Mouse (Mus musculus): ENCODE data around the gene BC051142.

DNA sequence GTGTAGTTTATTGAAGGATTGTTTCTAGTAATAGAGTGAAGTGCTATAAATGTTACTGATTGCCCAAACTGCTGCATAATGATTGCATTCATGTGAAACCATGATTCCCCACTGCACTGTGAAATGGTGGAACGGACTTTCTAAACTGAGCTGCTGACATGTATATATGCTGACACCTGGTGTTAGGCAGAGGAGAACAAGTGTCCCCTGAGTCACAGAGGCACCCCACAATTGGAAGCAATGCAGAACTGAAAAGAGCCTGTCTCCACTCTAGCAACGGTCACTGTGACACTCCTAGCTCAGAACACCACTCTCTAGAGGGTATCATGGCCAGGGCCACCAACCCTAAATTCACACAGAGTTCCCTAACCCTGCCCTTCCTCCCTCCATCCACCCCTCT is 19.9 kb upstream of the BC051142 start:
- TF ChIP-seq EP300 (IDR thresholded peaks at IDR 0.05; ENCODE audit: low read depth) (no peak), CTCF (IDR thresholded peaks at IDR 0.05; ENCODE audit: low read depth) (no peak)

All from heart, postnatal 0 days (tissue).